Mouse (Mus musculus) left cerebral cortex, postnatal 25 days (tissue): ENCODE results near the gene Ufc1. TPM values are rescaled to one million over a fixed set of nuclear protein-coding genes. Genes with fewer than 3 reads are reported as not detected.
A peak's percentile ranks its signal among the peaks of the same experiment; 100 is the strongest.

Experiments used
- DNase-seq, 2 experiments: peaks; one replicate each; pipeline ENCODE4 v3.0.0; 2022; ENCODE audit warnings: low spot score in 2 of 2, mixed read lengths in 1 of 2
- intact Hi-C: fragments of 180-260 bp; cut with DNase I; formaldehyde crosslinking; loops from one replicate; pipeline ENCODE4 v1.15.1; 2025
- total RNA-seq, 2 experiments: library from RNA; stranded (reverse); gene quantifications; 2 replicates each; pipeline ENCODE4 v1.2.3; 2021

The Ufc1 gene
- total RNA-seq, 2 experiments from 2014 or later: 105 to 115 TPM

- intact Hi-C loops: no loop called here
- no peak for DNase-seq
Measured at GRCm38 (mm10) chr1:171293351-171293750, 1.5 kb downstream of the Ufc1 start.

- intact Hi-C loops: no loop called here
Measured at GRCm38 (mm10) chr1:171288328-171288727, 6.5 kb downstream of the Ufc1 start.

GRCm38 (mm10) chr1:171287136-171288081, 7.4 kb downstream of the Ufc1 start, which contains the start of gene Usp21:
Gene Usp21 (minus strand): TSS chr1:171287991.
- DNase-seq: peak; percentile 93 to 97
- intact Hi-C loops: no loop called here

More at GRCm38 (mm10) chr1:171288328-171288727, 6.5 kb downstream of the Ufc1 start:
- DNase-seq: no peak

- intact Hi-C loops: no loop called here
- DNase-seq: no peak
Measured at GRCm38 (mm10) chr1:171286517-171286916, 8.3 kb downstream of the Ufc1 start.

- no peak for DNase-seq
- intact Hi-C loops: no loop called here
Measured at GRCm38 (mm10) chr1:171285096-171285892, 9.5 kb downstream of the Ufc1 start.

- intact Hi-C loops: no loop called here
- DNase-seq: no peak
Measured at GRCm38 (mm10) chr1:171284491-171284890, 10.3 kb downstream of the Ufc1 start.

- intact Hi-C loops: no loop called here
- DNase-seq: no peak
Measured at GRCm38 (mm10) chr1:171283188-171284160, 11.3 kb downstream of the Ufc1 start.

- intact Hi-C loops: no loop called here
- no peak for DNase-seq
Measured at GRCm38 (mm10) chr1:171282086-171282805, 12.6 kb downstream of the Ufc1 start.

GRCm38 (mm10) chr1:171281528-171281923, 13.3 kb downstream of the Ufc1 start:
- DNase-seq: peak; percentile 76 to 81
- intact Hi-C loops: loop anchor here (1.0 kb wide), 1 partner anchor 34 kb away; no protein-coding TSS in a partner anchor

GRCm38 (mm10) chr1:171280916-171281527, 13.8 kb downstream of the Ufc1 start, which contains the start of gene Ppox:
Gene Ppox (minus strand): TSS chr1:171281186.
- intact Hi-C loops: loop anchor here (1.0 kb wide), 1 partner anchor 34 kb away; no protein-coding TSS in a partner anchor
- DNase-seq: peak; percentile 92 to 99

GRCm38 (mm10) chr1:171280250-171280915, 14.4 kb downstream of the Ufc1 start:
- intact Hi-C loops: no loop called here
- DNase-seq: no peak

GRCm38 (mm10) chr1:171279721-171280120, 15.1 kb downstream of the Ufc1 start:
- no peak for DNase-seq
- intact Hi-C loops: no loop called here

GRCm38 (mm10) chr1:171279012-171279705, 15.7 kb downstream of the Ufc1 start:
- intact Hi-C loops: no loop called here
- no peak for DNase-seq

GRCm38 (mm10) chr1:171278436-171278835, 16.4 kb downstream of the Ufc1 start:
- DNase-seq: no peak
- intact Hi-C loops: no loop called here

GRCm38 (mm10) chr1:171277736-171278135, 17.1 kb downstream of the Ufc1 start:
- intact Hi-C loops: no loop called here
- DNase-seq: no peak

- intact Hi-C loops: no loop called here
- no peak for DNase-seq
Measured at GRCm38 (mm10) chr1:171276110-171276748, 18.6 kb downstream of the Ufc1 start.
